Mouse (Mus musculus) gonadal fat pad, adult 2 months (tissue): ENCODE data around the gene Ovca2. TPM values are rescaled to one million over a fixed set of nuclear protein-coding genes. Genes with fewer than 3 reads are reported as not detected.

Source experiments
- polyA plus RNA-seq: library from polyadenylated mRNA; depleted of rRNA; stranded (reverse); fragments of >200 nt; gene quantifications from 2 replicates; pipeline ENCODE4 v1.2.3, GENCODE M21; 2012; rRNA removed

Ovca2 gene
- polyA plus RNA-seq, 1 experiment, result 22.0 TPM

Other genes with a start within 250 kb of the Ovca2 start
- gene Hic1, start 9.3 kb downstream of the Ovca2 start, polyA plus RNA-seq, result 16.8 and 20.4 TPM in 2 replicates
- 30.2 and 42.4 TPM in 2 replicates for gene Dph1, start 12.4 kb upstream of the Ovca2 start, polyA plus RNA-seq
- 18.3 and 27.8 TPM in 2 replicates for gene Rtn4rl1, start 14.9 kb upstream of the Ovca2 start, polyA plus RNA-seq
- gene Rpa1, start 169.5 kb upstream of the Ovca2 start, polyA plus RNA-seq, result 17.9 and 21.6 TPM in 2 replicates
- gene Smyd4, start 169.6 kb upstream of the Ovca2 start, polyA plus RNA-seq, result 5.1 TPM in 2 replicates
- 260 and 334 TPM in 2 replicates for gene Serpinf1, start 243.9 kb upstream of the Ovca2 start, polyA plus RNA-seq